Mouse (Mus musculus) hindbrain, embryonic 15.5 days (tissue): ENCODE results near the gene Zfp74. TPM values are rescaled to one million over a fixed set of nuclear protein-coding genes. Genes with fewer than 3 reads are reported as not detected.

Experiments used
- ATAC-seq: fragments of 200-750 bp; cut with Nextera tagmentation; 2 replicates; pipeline ENCODE4 v1.8.0; 2017; ENCODE audit warnings: low read depth, moderate number of reproducible peaks, moderate TSS enrichment; ENCODE audit not compliant: low FRiP score
- H3K27ac ChIP-seq: fragments of 300-500 bp; sonication (generic); replicated peaks from 2 replicates; pipeline ENCODE4 v1.5.1; 2015; ENCODE audit warnings: mild to moderate bottlenecking, inconsistent platforms
- H3K27me3 ChIP-seq: fragments of 300-500 bp; sonication (generic); 2 replicates; pipeline ENCODE4 v1.6.1; 2015; ENCODE audit warnings: control low read depth, inconsistent platforms
- H3K36me3 ChIP-seq: fragments of 300-500 bp; sonication (generic); 2 replicates; pipeline ENCODE4 v1.6.1; 2015; ENCODE audit warnings: control low read depth, inconsistent platforms
- H3K4me1 ChIP-seq: fragments of 300-500 bp; sonication (generic); replicated peaks from 2 replicates; pipeline ENCODE4 v1.6.1; 2015; ENCODE audit warnings: control low read depth, inconsistent platforms
- H3K4me2 ChIP-seq: fragments of 300-500 bp; sonication (generic); 2 replicates; pipeline ENCODE4 v1.6.1; 2015; ENCODE audit warnings: moderate library complexity, mild to moderate bottlenecking, inconsistent platforms
- H3K4me3 ChIP-seq: fragments of 300-500 bp; sonication (generic); 2 replicates; pipeline ENCODE4 v1.5.1; 2015; ENCODE audit warnings: mild to moderate bottlenecking, inconsistent platforms
- H3K9ac ChIP-seq: fragments of 300-500 bp; sonication (generic); 2 replicates; pipeline ENCODE4 v1.6.1; 2015; ENCODE audit warnings: inconsistent platforms
- H3K9me3 ChIP-seq: fragments of 300-500 bp; sonication (generic); 2 replicates; pipeline ENCODE4 v1.6.1; 2016; ENCODE audit warnings: control low read depth, inconsistent platforms
- WGBS: fragments of 180-500 bp; shearing (Covaris S2); methylation state at CpG from one replicate; pipeline ENCODE4 v1.1.7; 2015; 5-methylcytosine and 5-hydroxymethylcytosine counted together
- microRNA-seq: library from miRNA; unstranded; fragments of <30 nt; microRNA quantifications from one replicate; pipeline ENCODE4, GENCODE M21; 2016
- polyA plus RNA-seq: library from polyadenylated mRNA; unstranded; fragments of >200 nt; fragmentation: Nextera tagmentation; extraction: Ambion mirVana; gene quantifications from 2 replicates; pipeline ENCODE4 v1.2.1, GENCODE M21; 2015

Zfp74 gene
- polyA plus RNA-seq, 1 experiment from 2014 or later: 21.0 TPM

- peak within 1 kb of the TSS; percentile 68 for H3K4me2 ChIP-seq
- H3K36me3 ChIP-seq: peaks cover 17% of the 10 kb centered on the region
- peak within 1 kb of the TSS; percentile 64 for H3K4me3 ChIP-seq
- peak within 1 kb of the TSS; percentile 99 for H3K27ac ChIP-seq
- H3K27me3 ChIP-seq: no peaks in the 10 kb centered on the region
- H3K9ac ChIP-seq: peak within 1 kb of the TSS; percentile 68
- no peaks in the 10 kb centered on the region for H3K9me3 ChIP-seq
- under 1% methylated on average over 22 of the region's 22 CpGs for WGBS
- ATAC-seq: peak; percentile 90
- H3K4me1 ChIP-seq: peaks cover 28% of the 10 kb centered on the region
These were observed 47.8 kb downstream of the Zfp74 start, which contains the start of gene Zfp27 for GRCm38 (mm10) chr7:29905966-29906681. Gene Zfp27, minus strand, starts transcription at chr7:29906572.

- H3K27me3 ChIP-seq: no peaks in the 10 kb centered on the region
- no peak overlapping the region for H3K27ac ChIP-seq
- no peak for ATAC-seq
- WGBS: 98% methylated on average over 4 of the region's 4 CpGs
- H3K9me3 ChIP-seq: no peaks in the 10 kb centered on the region
- H3K4me2 ChIP-seq: no peak overlapping the region
- no peak overlapping the region for H3K9ac ChIP-seq
- H3K4me3 ChIP-seq: no peak overlapping the region
- H3K4me1 ChIP-seq: peaks cover 14% of the 10 kb centered on the region
- peaks cover 35% of the 10 kb centered on the region for H3K36me3 ChIP-seq
These were observed 49.8 kb downstream of the Zfp74 start for GRCm38 (mm10) chr7:29904101-29904500.

GRCm38 (mm10) chr7:29898351-29898750 lies 55.5 kb downstream of the Zfp74 start:
- no peak overlapping the region for H3K27ac ChIP-seq
- peaks cover 30% of the 10 kb centered on the region for H3K9me3 ChIP-seq
- H3K4me3 ChIP-seq: no peak overlapping the region
- H3K4me1 ChIP-seq: no peaks in the 10 kb centered on the region
- ATAC-seq: no peak
- no peak overlapping the region for H3K9ac ChIP-seq
- WGBS: 94% methylated on average over 4 of the region's 4 CpGs
- peaks cover 88% of the 10 kb centered on the region for H3K36me3 ChIP-seq
- H3K4me2 ChIP-seq: no peak overlapping the region
- no peaks in the 10 kb centered on the region for H3K27me3 ChIP-seq

- Histone ChIP-seq H3K9me3 (peaks cover 33% of the 10 kb centered on the region), H3K27ac (no peak overlapping the region)
These were observed 61.1 kb downstream of the Zfp74 start for GRCm38 (mm10) chr7:29892756-29893155.

GRCm38 (mm10) chr7:29890501-29890900 lies 63.4 kb downstream of the Zfp74 start:
- H3K36me3 ChIP-seq: peaks cover 59% of the 10 kb centered on the region
- no peak overlapping the region for H3K4me3 ChIP-seq
- WGBS: 96% methylated on average over 7 of the region's 7 CpGs
- H3K4me2 ChIP-seq: no peak overlapping the region
- no peak overlapping the region for H3K9ac ChIP-seq
- H3K27ac ChIP-seq: no peak overlapping the region
- peaks cover 43% of the 10 kb centered on the region for H3K9me3 ChIP-seq
- H3K27me3 ChIP-seq: no peaks in the 10 kb centered on the region
- no peak for ATAC-seq
- H3K4me1 ChIP-seq: no peaks in the 10 kb centered on the region

More at GRCm38 (mm10) chr7:29892756-29893155, 61.1 kb downstream of the Zfp74 start:
- H3K4me1 ChIP-seq: no peaks in the 10 kb centered on the region
- no peaks in the 10 kb centered on the region for H3K27me3 ChIP-seq
- H3K4me3 ChIP-seq: no peak overlapping the region
- WGBS: 95% methylated on average over 4 of the region's 4 CpGs
- no peak for ATAC-seq
- H3K9ac ChIP-seq: no peak overlapping the region
- H3K36me3 ChIP-seq: peaks cover 82% of the 10 kb centered on the region
- H3K4me2 ChIP-seq: no peak overlapping the region

- Histone ChIP-seq H3K4me2 (no peak overlapping the region), H3K9ac (no peak overlapping the region), H3K4me1 (no peaks in the 10 kb centered on the region), H3K36me3 (peaks cover 26% of the 10 kb centered on the region), H3K27ac (no peak overlapping the region), H3K4me3 (no peak overlapping the region), H3K9me3 (peaks cover 16% of the 10 kb centered on the region), H3K27me3 (no peaks in the 10 kb centered on the region)
- ATAC-seq: no peak
- 91% methylated on average over 7 of the region's 7 CpGs for WGBS
These were observed 73.0 kb downstream of the Zfp74 start for GRCm38 (mm10) chr7:29880916-29881315.

Small RNA genes within 50 kb of the gene (microRNA-seq; reads per million reads assigned to microRNA genes)
- 0.87 reads per million for gene Mir7668

Other genes starting within 250 kb of the Zfp74 start
- 0.29 and 0.60 TPM in 2 replicates for gene Catsperg2, start 227.1 kb downstream of the Zfp74 start, polyA plus RNA-seq
- gene Zfp84, start 185.5 kb downstream of the Zfp74 start, polyA plus RNA-seq: 13.8 and 14.6 TPM in 2 replicates
- 12.0 and 12.7 TPM in 2 replicates for gene Zfp30, start 170.1 kb downstream of the Zfp74 start, polyA plus RNA-seq
- gene Zfp790, start 138.0 kb downstream of the Zfp74 start, polyA plus RNA-seq: 23.5 and 24.1 TPM in 2 replicates
- 13.4 and 14.4 TPM in 2 replicates for gene Zfp940, start 100.4 kb downstream of the Zfp74 start, polyA plus RNA-seq
- 18.3 and 22.3 TPM in 2 replicates for gene Zfp420, start 94.1 kb downstream of the Zfp74 start, polyA plus RNA-seq
- 13.0 and 15.2 TPM in 2 replicates for gene Zfp27, start 47.5 kb downstream of the Zfp74 start, polyA plus RNA-seq
- 5.6 and 5.8 TPM in 2 replicates for gene Zfp383, start 45.9 kb downstream of the Zfp74 start, polyA plus RNA-seq
- gene Zfp568, start 29.9 kb upstream of the Zfp74 start, polyA plus RNA-seq: 4.9 and 6.9 TPM in 2 replicates
- gene Zfp14, start 97.3 kb upstream of the Zfp74 start, polyA plus RNA-seq: 9.6 and 11.5 TPM in 2 replicates
- 8.6 and 10.9 TPM in 2 replicates for gene Zfp82, start 118.8 kb upstream of the Zfp74 start, polyA plus RNA-seq
- gene Gm26920, start 136.3 kb upstream of the Zfp74 start, polyA plus RNA-seq: 1.9 and 4.0 TPM in 2 replicates
- gene Zfp566, start 136.4 kb upstream of the Zfp74 start, polyA plus RNA-seq: 12.4 and 16.6 TPM in 2 replicates
- 73.8 and 85.0 TPM in 2 replicates for gene Zfp260, start 140.7 kb upstream of the Zfp74 start, polyA plus RNA-seq
- gene Zfp382, start 167.9 kb upstream of the Zfp74 start, polyA plus RNA-seq: 21.3 and 22.3 TPM in 2 replicates
- gene Zfp146, start 215.7 kb upstream of the Zfp74 start, polyA plus RNA-seq: 10.5 and 11.6 TPM in 2 replicates
- gene Cox7a1, start 230.1 kb upstream of the Zfp74 start, polyA plus RNA-seq: 5.2 and 7.1 TPM in 2 replicates
- 86.4 and 88.3 TPM in 2 replicates for gene Capns1, start 244.7 kb upstream of the Zfp74 start, polyA plus RNA-seq